Mouse (Mus musculus): ENCODE data around the gene Dohh.

Gene Dohh

DNA sequence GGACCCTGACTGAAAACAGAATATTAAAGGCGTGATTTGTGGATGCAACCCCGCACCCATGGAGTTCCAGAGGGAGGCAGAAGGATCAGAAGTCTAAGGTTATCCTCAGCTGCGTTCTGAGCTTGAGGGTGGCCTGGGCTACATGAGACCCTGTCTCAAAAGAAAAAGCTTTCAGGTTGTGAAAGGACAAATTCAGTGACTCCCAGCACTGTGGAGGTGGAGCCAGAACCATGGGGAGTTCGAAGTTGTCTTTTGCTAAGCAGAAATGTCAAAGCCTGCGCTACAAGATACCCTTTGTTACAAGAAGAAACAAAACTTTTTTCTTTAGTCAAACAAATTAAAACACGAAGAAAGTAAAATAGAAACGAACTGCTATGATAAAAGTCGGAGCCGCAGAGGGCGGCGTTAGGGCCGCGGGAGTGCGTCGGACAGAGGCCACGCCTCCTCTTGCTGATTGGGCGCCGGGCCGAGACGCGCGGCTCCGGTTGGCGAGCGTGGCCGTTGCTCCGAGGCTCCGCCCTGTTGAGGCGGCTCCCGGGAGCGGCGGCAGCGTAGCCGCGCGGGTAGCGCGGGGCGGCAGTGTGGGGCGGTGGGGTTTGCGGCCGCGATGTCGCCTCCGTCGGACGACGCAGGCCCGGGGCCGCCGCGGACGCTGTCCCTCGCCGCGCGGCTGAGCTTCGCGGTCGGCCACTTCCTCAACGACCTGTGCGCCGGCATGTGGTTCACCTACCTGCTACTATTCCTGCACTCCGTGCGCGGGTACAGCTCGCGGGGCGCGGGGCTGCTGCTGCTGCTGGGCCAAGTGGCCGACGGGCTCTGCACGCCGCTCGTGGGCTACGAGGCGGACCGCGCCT is 27.0 kb upstream of the Dohh start, which contains the start of gene Mfsd12:
Gene Mfsd12 (plus strand): TSS at position 501 of the 854 bp plus-strand sequence.
- peak; percentile 88 to 90 for DNase-seq (ENCODE audit: low spot score in 2 of 2)

DNA sequence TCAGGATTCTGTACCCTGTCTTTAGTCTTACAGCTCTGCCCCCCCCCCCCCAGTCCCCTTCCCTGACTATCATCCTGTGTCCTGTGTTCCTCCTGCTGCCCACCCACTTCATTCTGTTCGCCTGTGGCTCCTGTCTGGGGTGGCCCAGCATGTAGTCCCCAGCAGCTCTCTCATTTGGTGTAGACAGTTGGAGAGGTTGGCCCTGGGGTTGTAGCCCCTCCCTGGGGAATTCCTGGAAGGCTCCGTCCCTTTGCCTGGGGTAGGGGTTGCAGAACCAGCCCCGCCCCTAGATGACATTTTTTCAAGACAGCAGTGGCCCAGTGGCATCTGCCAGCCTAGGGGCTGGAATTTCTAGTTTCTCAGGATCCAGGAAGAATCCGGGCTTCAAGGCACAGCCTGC is 26.0 kb upstream of the Dohh start:
- DNase-seq (ENCODE audit: low spot score in 2 of 2): no peak

DNA sequence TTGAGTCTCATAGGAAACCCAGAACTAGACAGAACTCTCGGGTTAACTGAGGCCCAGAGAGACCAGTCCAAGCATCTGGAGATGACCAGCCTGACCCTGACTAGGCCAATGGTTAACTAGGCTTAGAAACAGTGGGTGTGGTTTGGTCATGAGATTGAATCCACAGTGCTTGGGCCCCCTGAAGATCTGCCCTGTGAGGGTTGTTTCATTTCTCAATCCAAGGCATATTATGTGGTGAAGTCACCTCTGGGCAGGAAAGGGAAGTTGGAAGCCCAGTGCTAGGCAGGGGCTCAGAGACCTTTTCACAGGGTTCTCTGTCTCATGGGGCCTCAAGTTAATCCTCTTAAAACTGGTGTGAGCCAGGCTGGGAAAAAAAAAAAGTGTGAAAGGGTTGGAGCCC is 25.4 kb upstream of the Dohh start:
- DNase-seq (ENCODE audit: low spot score in 2 of 2): no peak

DNA sequence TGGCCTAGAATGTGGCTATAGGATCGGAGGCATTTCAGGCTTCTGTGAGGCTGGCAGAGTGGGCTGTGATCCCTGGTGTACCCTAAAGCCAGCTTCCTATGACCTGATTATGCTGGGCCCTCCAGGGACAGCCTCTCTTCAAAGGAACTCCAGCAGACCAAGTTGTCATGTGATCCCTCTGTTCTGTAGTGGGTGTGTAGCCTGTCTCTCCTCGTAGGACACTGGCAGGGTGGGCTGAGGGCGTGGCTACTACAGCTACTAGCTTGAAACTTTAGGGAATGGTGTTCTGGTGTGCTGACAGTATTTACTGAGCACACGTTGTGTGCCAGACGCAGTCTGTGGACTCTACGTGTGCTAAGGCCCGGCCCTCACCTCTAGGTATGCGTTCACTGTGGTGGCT is 23.5 kb upstream of the Dohh start:
- no peak for DNase-seq (ENCODE audit: low spot score in 2 of 2)

DNA sequence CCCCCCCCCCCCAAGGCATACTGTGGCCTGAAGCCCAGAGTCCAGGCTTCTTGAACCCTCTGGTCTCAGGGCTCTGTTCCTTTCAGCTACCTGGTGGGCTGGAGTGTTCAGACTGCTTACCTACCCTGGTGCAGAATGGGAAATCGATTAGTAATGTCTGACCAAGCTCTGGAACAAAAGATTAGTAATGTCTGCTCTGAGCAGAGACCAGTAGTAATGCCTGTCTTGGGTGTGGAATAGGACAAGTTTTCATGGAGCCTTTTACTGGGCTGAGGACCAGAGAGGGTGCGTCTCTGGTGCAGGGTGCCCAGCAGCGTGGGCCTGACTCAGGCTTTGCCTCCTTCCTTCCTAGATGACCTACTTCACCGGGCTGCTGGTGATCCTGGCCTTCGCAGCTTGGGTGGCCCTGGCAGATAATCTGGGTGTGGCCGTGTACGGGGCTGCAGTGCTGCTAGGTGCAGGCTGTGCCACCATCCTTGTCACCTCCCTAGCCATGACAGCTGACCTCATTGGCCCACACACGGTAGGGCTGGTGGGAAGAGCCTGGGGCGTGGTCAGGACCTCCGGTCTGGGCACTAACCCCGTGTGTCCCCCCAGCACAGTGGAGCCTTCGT is 21.8 kb upstream of the Dohh start:
- DNase-seq (ENCODE audit: low spot score in 2 of 2): no peak

DNA sequence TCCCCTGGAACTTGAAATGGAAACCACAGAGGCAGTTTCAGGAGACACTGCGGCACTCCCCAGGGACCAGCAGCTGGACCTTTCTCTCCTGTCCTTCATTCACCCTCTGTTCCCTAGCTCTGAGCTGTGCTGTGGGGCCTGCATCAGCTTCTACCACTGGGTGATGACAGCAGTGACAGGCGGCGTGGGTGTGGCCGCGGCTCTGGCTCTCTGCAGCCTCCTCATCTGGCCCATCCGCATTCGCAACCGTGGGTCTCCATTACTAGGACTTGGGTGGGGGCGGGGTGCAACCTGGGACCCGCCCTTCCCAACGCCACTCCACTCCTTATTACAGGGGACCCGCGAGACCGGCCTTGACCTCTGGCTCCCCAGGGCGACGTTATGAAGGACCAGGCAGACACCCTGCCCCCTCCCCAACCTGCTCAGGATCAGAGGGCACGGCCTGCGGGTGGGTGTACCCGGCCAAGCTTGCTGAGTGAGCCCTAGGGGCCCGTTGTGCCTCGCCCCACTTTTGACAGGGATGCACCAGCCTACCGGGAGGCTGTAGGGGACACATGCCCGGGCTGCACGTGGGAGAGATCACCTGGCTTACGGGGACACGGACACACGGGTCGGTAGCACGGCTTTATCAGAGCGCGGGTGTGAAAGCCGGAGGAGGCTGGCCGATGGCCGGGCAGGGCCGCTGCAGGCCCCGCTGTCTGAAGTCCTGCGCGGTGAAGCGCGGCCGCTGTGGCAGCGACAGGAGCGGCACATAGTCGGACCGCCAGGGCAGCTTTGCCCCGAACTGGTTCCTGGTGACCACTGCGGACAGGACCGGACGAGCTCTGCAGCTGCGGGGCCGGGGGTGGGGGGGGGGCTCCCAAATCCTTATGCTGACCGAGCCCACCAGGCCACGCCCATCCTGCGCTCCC is 20.5 kb upstream of the Dohh start:
- no peak for DNase-seq (ENCODE audit: low spot score in 2 of 2)

DNA sequence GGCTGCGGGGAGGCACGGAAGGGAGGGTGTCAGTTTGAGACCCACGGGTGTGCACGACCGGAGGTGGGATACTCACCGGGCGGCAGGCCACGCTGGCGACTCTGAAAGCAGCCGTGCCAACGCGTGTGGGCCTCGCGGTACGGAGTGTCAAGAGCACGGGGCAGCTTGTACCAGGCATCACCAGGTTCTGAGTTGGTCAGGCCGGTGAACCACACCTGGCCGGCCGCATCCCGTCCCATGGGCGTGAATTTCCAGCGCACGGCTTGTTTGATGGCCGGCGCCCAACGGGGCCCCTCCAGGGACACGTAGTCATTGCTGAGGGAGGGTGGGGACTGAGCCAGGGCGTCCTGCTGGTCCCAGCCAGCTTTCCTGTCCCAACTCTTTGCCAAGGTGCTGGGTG is 19.6 kb upstream of the Dohh start:
- DNase-seq (ENCODE audit: low spot score in 2 of 2): no peak

DNA sequence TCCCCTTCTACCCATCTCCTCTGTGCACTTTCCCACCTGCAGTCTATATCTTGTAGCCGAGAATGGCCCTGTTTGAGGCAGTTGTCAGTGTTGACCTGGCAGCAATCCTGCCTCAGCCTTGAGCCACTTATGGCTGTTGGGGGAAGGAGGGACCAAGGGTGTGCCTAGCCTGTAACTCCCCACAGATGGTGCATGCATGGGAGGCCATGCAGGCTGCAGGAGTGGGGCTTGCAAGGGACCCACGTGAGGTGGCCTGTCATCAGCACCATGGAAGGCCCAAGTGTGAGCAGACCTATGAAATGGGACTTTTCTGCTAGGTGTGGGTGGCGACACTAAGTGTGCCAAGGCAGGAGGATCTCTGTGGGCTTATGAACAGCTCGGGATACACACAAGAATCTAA is 19.2 kb upstream of the Dohh start:
- DNase-seq (ENCODE audit: low spot score in 2 of 2): no peak

DNA sequence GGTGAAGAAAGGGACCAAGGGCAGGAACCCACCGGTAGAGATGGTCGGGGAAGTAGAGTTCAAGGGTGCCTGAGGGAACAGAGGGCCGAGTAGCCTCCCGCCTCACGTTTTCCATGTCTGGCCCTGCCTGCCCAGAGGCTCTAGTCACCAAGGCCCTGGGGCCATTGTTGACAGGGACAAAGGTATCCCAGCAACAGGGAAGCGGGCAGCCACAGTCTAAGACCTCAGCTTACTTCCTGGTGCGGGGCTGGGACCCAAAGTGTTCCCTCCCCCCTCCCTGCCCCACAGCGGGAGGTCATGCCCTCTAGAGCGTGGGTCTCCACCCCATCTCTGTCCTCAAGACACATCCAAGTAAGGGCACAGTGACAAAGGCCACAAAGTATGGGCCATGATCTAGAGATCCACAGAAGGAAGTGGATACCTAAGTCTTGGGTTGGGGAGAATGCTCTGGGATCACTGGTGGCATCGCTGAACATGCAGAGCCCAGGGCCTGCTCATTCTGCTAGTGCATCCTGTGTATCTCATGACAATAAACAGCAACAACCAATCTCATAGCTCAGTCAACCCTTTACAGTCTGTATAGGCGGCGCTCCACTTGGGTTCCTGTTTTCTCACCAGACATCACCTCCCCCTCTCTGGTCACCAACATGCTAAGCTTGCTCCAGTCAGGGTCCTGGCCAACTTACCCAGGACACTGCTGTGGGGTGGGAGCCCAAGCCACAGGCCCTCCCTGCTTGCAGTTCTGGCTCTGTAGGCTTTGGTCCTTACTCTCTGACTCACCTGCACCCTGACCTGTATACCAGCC is 18.4 kb upstream of the Dohh start, which contains the start of gene 4930404N11Rik:
Gene 4930404N11Rik (minus strand): TSS at position 145 of the 805 bp plus-strand sequence.
- no peak for DNase-seq (ENCODE audit: low spot score in 2 of 2)

DNA sequence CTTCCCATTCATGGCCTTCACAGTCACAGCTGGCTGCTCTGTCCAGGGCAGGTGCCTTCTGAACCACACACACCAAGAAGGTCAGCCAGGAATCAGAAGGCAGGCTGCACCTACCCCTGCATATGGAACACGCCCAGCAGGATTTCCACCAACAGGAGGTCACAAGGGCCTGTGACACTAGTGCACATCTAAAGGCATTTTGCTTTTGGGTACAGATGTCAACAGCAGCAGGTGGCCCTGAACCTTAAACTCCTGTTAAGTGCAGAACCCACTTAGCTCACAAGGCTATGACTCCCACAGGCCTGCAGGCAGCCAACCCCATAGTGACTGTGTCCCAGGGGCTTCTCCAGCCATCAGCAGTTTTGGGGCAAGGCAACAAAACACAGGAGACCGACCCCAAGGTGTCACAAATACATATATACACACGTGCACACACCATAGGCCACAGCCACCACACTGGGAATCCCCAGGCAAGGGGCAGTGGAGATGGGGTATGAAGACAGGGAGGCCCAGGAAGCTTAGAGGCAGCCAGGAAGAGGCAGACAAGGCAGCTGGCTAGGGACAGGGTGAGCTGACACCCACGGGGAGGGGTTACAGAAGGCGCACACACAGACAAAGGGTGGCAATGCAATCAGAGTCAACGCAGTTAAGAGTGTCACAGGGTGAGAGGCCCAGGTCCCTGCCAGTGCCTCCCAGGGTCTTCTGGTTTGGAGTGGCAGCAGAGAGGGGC is 17.6 kb upstream of the Dohh start:
- DNase-seq (ENCODE audit: low spot score in 2 of 2): no peak

DNA sequence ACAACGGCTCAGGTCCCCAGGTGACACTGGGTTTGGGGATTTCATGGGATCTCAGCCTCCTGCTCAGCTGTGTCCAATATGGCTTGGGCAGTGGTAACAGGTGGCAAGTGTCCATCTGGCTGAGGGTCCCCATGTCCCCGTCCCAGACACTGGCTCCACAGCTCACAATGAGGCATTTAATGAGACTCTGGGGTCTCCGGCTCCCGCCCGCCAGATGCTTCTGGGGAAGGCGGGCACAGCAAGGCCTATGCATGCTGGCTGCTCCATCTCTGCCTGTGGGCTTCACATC is 17.1 kb upstream of the Dohh start:
- no peak for DNase-seq (ENCODE audit: low spot score in 2 of 2)

DNA sequence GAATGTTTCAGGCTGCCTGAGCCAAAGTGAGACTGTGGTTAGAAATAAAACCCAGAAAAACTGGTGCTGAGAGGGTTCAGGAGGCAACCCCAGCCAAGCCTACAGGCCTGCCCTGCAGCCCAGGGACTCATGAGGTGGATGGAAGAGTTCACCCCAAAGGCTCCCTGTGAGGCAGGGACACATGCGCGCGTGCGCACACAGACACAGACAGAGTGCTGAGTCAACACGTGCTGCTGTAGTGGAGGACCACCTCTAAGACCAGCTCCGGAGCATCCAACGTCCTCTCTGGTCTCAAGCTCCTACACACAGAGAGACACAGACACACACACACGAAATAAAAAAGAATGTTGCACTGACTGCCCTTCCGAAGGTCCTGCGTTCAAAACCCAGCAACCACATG is 8.9 kb upstream of the Dohh start:
- DNase-seq (ENCODE audit: low spot score in 2 of 2): no peak

DNA sequence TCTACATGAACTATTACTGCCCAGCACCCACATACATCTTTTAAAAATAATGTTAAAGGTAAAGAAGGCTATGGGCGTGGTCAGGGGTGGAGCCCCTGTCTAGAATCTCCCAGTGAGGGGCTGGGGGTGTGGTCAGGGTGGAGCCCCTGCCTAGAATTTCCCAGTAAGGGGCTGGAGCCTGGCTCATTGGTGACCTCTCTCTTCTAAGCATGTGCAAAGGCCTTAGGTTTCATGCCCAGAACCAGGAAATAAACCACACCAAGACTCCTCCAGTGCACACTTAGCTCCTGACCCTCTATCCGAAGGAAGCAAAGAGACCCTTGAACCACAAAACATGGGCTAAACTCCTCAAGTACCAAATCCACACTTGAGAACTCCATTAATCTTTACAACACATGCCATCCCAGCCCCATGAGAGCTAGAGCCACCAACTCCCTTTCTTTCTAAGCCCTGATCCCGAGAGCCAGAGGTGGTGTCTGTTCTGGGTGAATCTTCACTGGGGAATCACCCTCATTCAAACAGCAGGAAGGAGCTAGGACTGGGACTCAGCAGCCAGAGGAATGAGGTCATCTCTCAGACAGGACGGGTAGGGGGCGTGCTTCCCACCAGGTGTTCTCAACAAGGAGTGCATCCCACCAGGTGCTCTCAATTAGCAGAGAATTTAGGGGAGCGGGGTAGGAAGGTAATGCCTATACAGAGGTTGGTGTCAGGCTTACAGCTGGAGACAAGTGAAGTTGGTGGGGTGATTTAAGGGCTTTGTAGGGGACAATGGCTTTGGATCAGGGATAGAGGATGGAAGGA is 7.5 kb upstream of the Dohh start:
- DNase-seq (ENCODE audit: low spot score in 2 of 2): no peak

DNA sequence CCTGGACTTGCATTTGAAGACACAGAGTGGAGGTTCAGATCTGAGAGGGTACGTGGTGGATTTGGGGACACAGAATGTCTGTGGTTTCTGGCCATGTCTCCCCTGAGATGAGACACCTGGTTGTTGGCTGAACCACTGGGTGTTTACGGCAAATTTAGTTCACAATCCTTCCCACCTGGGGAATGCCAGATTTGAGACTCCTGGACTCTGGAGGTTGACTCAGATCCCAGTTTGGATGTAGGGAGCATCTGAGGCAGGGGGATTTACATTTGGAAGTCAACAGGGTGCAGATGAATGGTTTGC is 6.9 kb upstream of the Dohh start:
- no peak for DNase-seq (ENCODE audit: low spot score in 2 of 2)

DNA sequence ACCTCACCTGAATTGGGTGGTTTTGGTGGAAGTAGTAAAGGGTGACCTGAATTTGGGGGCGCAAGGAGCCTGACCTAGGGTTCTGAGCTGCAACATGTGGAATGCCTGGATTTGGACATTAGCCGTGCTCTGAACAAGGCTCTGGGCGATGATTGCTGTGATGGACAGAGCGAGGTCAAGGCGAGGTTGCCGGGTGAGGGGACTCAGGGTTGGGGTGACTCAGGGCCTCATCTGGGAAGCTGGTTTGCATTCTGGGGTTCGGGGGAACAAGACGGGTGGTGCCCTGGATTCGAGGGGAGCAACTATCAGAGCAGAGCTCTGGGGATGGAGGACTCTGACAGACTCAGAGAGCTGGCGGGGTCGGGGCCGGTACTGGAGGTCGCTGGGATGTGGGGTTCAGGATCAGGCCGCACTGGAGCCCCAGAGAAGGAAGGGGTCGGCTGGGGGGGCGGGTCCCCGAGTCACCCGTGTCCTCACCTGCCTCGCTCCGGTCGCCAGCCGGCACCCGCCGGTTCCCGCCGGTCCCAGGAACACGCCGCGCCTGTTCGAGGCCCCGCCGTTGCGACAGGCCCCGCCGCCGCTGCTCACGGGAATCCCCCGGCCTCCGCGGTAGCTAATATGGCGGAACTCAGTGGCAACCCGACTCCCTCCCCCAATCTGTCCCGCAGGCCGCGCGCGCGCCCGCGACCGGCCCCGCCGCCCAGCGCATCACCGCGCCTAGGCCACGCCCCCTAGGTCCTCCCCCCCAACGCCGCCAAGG is 6.3 kb upstream of the Dohh start, which contains the start of gene Fzr1:
Gene Fzr1 (minus strand): TSS at position 724 of the 760 bp plus-strand sequence.
- peak in 1 of 2 experiments; percentile 55 for DNase-seq (ENCODE audit: low spot score in 2 of 2)

DNA sequence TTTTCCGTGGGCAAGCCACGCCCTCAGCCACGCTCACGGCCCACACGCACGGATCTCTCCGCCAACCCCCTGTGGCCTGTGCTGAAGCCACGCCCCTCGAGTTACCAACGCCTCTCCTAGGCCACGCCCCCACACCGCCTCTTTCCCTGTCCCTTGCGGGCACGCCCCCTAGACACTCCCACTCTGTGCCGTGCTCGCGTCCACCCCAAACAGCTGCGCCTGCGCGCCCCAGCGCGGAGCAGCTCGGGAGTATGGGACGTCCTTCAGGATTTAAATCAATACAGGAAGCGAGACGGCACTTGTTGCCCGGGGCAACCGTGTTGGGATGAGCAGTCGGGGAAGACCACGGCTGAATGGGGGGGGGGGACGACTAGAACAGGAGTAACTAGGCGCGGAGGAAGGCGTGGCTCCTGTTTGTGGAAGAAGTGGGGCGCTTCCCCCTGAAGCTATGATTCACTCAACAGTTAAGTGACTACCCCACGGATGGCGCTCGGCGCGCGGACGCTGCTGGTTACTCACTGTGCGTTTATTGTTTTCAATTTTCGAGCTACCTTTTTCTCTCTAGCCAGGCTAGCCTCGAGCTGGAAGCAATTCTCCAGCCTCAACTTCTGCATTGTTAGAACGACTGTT is 5.6 kb upstream of the Dohh start:
- peak; percentile 100 for DNase-seq (ENCODE audit: low spot score in 2 of 2)

DNA sequence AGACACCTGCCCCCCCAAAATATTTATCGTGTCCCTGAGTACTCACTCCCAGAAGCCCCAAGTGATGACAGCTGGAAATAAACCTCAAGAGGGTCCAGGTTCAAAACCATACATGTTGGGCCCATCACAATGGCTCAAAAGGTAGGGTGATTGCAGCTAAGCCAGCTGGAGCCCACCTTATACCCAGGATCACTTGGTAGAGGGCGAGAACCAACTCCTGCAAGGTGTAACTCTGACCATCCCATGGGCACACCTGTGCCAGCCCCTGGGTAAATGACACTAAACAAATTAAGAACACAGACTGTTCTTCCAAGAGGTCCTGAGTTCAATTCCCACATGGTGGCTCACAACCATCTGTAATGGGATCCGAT is 5.1 kb upstream of the Dohh start:
- DNase-seq (ENCODE audit: low spot score in 2 of 2): no peak

DNA sequence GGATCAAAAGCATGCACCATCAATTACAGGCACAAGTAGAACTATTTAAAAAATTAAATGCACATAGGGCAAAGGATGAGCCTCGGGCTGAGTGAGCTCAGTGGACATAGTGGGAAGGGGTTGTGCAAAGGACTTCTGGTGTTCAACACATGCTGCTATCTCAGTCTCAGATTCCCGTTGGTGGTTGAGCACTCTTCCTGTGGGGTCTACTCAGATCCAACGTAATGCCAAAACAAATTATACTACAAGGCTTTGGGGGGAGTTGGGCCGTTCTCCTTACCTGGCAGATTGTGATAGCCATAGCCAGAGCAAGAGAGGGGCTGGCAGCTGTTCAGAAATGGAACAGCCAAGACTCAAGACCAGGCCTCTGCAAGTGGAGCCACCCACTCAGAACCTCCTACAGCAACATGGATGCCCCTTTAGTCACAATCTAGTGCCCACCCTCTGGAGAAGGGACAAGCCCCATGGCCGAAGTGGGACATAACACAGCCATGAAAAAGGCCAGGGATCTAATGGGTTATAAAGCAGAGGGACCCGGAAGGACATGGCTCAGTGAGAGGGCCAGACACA is 4.3 kb upstream of the Dohh start:
- no peak for DNase-seq (ENCODE audit: low spot score in 2 of 2)

DNA sequence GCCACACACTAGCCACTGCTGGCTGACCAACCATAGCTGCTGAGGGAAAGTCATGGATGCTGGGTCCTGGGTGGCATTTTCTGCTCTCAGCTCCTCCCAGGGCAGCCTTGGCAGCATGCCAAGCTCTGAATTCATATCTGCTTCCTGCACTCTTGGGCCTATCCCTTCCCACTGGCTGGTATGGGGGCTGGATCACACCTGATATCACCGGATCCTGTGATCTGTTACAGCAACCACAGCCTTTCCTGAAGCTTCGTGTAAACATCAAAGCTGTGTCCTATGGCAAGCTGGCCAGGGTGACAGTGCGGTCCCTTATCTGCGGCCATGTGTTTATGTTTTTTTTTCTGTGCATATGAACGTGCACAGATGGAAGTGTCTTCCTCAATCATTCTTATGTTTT is 2.2 kb upstream of the Dohh start:
- no peak for DNase-seq (ENCODE audit: low spot score in 2 of 2)

Measured in urinary bladder, postnatal 4 days (tissue).